Mouse (Mus musculus) olfactory bulb, adult 2 months (tissue): ENCODE data around the gene Snx30.

ENCODE experiments used
- CTCF ChIP-seq: fragments of 200-500 bp; IDR thresholded peaks from 2 replicates; pipeline ENCODE4 v1.5.1; 2012; ENCODE audit warnings: low read depth, mild to moderate bottlenecking, low read length, moderate library complexity; ENCODE audit not compliant: insufficient read depth
- POLR2A ChIP-seq: fragments of 200-500 bp; IDR thresholded peaks from 2 replicates; pipeline ENCODE4 v1.6.1; 2012; ENCODE audit warnings: mild to moderate bottlenecking, low read depth, low read length, moderate library complexity; ENCODE audit not compliant: insufficient read depth

DNA sequence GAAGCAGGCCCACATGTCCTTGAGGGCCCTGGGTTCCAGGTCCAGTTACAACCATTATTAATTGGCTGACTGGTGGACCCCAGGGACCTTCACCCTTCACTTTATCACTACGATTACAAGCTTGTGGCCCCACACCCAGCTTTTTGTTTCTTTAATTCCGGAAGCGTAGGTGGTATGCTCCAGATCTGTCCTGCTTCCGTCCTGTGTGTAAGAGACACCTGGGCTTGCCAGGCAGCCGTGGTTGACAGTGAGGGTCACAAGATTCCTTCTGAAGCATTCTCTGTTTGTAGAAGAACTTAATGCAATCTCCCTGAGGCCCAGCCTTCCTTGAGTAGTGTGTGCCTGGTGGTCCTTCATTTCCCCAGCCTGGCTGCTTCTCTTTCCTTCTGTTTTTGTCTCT is 19.2 kb downstream of the Snx30 start:
- TF ChIP-seq CTCF: no peak
- no peak for TF ChIP-seq POLR2A
